Mouse (Mus musculus) myocyte (in vitro differentiated cells): ENCODE results near the gene BC030867. TPM values are rescaled to one million over a fixed set of nuclear protein-coding genes. Genes with fewer than 3 reads are reported as not detected.
A peak's percentile ranks its signal among the peaks of the same experiment; 100 is the strongest.

Experiments
- H3K27me3 ChIP-seq: one replicate; pipeline ENCODE4 v1.6.1; 2011; ENCODE audit not compliant: control insufficient read depth, insufficient read depth, insufficient read length
- H3K36me3 ChIP-seq: one replicate; pipeline ENCODE4 v1.6.1; 2011; ENCODE audit not compliant: control insufficient read depth, insufficient read depth
- H3K4me2 ChIP-seq: one replicate; pipeline ENCODE4 v1.6.1; 2011; ENCODE audit warnings: low read depth, control low read depth
- H3K4me3 ChIP-seq: one replicate; pipeline ENCODE4 v1.5.1; 2011; ENCODE audit warnings: mild to moderate bottlenecking, control low read depth, moderate library complexity
- H3K79me2 ChIP-seq: one replicate; pipeline ENCODE4 v1.6.1; 2011; ENCODE audit not compliant: control insufficient read depth, insufficient read depth
- H3ac ChIP-seq: one replicate; pipeline ENCODE4 v1.6.1; 2011; ENCODE audit not compliant: control insufficient read depth, insufficient read length
- CEBPB ChIP-seq: IDR thresholded peaks from 2 replicates; pipeline ENCODE4 v1.6.1; 2011; ENCODE audit warnings: mild to moderate bottlenecking, moderate library complexity; ENCODE audit not compliant: poor library complexity, insufficient read depth, severe bottlenecking
- E2F4 ChIP-seq: IDR thresholded peaks from one replicate; pipeline ENCODE4 v1.6.1; 2011; ENCODE audit warnings: mild to moderate bottlenecking, control low read depth, moderate library complexity; ENCODE audit not compliant: insufficient read depth
- MAX ChIP-seq: IDR thresholded peaks from one replicate; pipeline ENCODE4 v1.6.1; 2011; ENCODE audit warnings: low read depth, mild to moderate bottlenecking, control low read depth
- MYOD1 ChIP-seq, 3 experiments: IDR thresholded peaks; one replicate each; pipeline ENCODE4 v1.6.1; 2011; ENCODE audit warnings: control low read depth in 2 of 3, low read depth in 2 of 3, mild to moderate bottlenecking in 2 of 3, moderate library complexity in 1 of 3; ENCODE audit not compliant: insufficient read length in 2 of 3, control insufficient read depth in 1 of 3
- MYOG ChIP-seq, 3 experiments: IDR thresholded peaks; one replicate each; pipeline ENCODE4 v1.6.1; 2011; ENCODE audit warnings: control low read depth in 2 of 3, low read depth in 2 of 3, mild to moderate bottlenecking in 2 of 3; ENCODE audit not compliant: insufficient read length in 2 of 3, control insufficient read depth in 1 of 3, insufficient read depth in 1 of 3
- POLR2A ChIP-seq: IDR thresholded peaks from one replicate; pipeline ENCODE4 v1.6.1; 2011; ENCODE audit warnings: low read depth, mild to moderate bottlenecking, control low read depth, moderate library complexity; ENCODE audit not compliant: insufficient read length
- POLR2AphosphoS2 ChIP-seq: IDR thresholded peaks from one replicate; pipeline ENCODE4 v1.6.1; 2011; ENCODE audit warnings: low read depth, control low read depth; ENCODE audit not compliant: insufficient read length
- REST ChIP-seq: IDR thresholded peaks from one replicate; pipeline ENCODE4 v1.6.1; 2011; ENCODE audit warnings: mild to moderate bottlenecking, control low read depth, moderate library complexity; ENCODE audit not compliant: insufficient read depth, insufficient read length
- SRF ChIP-seq: IDR thresholded peaks from one replicate; pipeline ENCODE4 v1.6.1; 2011; ENCODE audit warnings: low read depth; ENCODE audit not compliant: control insufficient read depth, insufficient read length
- TCF12 ChIP-seq: IDR thresholded peaks from one replicate; pipeline ENCODE4 v1.6.1; 2011; ENCODE audit warnings: mild to moderate bottlenecking, control low read depth; ENCODE audit not compliant: poor library complexity, insufficient read depth, severe bottlenecking
- TCF3 ChIP-seq: IDR thresholded peaks from one replicate; pipeline ENCODE4 v1.6.1; 2011; ENCODE audit warnings: low read depth, control low read depth; ENCODE audit not compliant: insufficient read length
- USF1 ChIP-seq: IDR thresholded peaks from one replicate; pipeline ENCODE4 v1.6.1; 2011; ENCODE audit warnings: low read depth, mild to moderate bottlenecking, control low read depth, moderate library complexity
- polyA plus RNA-seq: library from polyadenylated mRNA; unstranded; fragments of >200 nt; fragmentation: generic; extraction: Trizol; gene quantifications from one replicate; pipeline ENCODE4 v1.2.1, GENCODE M21; 2012; ENCODE audit warnings: missing spikeins

The BC030867 gene
- polyA plus RNA-seq, 1 experiment: 4.4 TPM

DNA sequence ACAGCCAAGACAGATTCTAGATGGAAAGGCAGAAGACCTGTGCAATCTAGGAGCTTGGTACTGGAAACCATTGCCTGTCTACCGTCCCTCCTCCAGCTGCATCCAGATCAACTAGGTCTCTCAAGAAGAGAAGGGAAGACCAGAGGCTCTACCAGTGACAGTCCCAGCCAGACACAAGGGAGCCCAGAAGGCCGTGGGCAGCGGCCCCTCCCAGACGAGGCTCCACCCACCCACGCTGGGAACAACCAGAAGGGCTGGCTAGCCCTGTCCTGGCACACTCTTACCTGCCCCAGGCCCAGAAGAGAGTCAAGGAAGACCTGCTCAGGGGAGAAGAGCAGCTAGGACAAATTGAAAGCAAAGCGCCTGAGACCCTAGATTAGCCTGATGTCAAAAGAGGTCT lies 28.2 kb upstream of the BC030867 start:
- Histone ChIP-seq H3K79me2 (peaks cover 21% of the 10 kb centered on the region), H3K27me3 (no peaks in the 10 kb centered on the region), H3ac (no peak overlapping the region), H3K36me3 (no peaks in the 10 kb centered on the region), H3K4me3 (no peak overlapping the region), H3K4me2 (no peak overlapping the region)
- TF ChIP-seq E2F4 (no peak), SRF (no peak), USF1 (no peak), MAX (no peak), POLR2AphosphoS2 (no peak), REST (no peak), POLR2A (no peak), TCF3 (no peak), MYOD1 (IDR thresholded peaks at IDR 0.05; ENCODE audit: control insufficient read depth in 1 of 3, insufficient read length in 2 of 3, low read depth in 2 of 3) (no peak), MYOG (IDR thresholded peaks at IDR 0.05; ENCODE audit: control insufficient read depth in 1 of 3, insufficient read depth in 1 of 3, insufficient read length in 2 of 3, low read depth in 2 of 3) (no peak), TCF12 (no peak), CEBPB (no peak)

DNA sequence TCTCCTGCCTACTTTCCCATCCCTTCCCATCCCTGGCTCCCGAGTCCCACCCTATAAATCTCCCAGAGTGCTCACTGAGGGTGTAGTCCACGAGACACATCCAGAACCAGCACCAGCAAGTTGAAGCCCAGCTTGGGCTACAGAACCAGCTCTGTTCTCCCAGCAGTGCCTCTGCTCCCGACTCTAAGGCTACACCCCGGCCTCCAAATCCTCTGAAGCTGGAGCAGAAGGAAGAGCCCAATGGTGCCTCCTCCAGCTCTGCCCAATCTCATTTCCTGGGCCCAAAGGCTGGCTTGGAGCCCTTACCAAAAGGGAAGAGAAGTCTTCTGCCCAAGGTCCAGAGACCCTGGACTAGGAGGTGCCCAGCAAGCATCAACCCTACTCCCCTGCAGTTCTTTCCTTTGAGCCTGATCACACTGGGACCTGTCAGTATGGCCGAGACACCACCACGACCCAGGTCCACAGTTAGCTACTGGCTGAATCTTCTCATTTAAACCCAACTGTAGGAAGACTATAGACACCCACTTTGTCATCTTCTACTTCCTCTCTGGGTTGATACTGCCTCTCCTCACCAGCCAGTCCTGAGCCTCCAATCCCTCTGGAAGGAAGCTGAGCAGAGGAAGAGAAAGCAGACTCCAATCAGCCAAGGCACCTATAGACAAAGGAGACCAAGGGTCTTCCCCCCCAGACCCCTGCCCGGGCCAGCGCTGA lies 27.3 kb upstream of the BC030867 start:
- no peak for TF ChIP-seq MYOG (IDR thresholded peaks at IDR 0.05; ENCODE audit: control insufficient read depth in 1 of 3, insufficient read depth in 1 of 3, insufficient read length in 2 of 3, low read depth in 2 of 3)
- TF ChIP-seq USF1: no peak
- no peak for TF ChIP-seq CEBPB
- TF ChIP-seq TCF12: no peak
- TF ChIP-seq MYOD1 (IDR thresholded peaks at IDR 0.05; ENCODE audit: control insufficient read depth in 1 of 3, insufficient read length in 2 of 3, low read depth in 2 of 3): no peak
- no peak for TF ChIP-seq MAX
- H3K36me3 ChIP-seq: no peaks in the 10 kb centered on the region
- no peak overlapping the region for H3K4me3 ChIP-seq

DNA sequence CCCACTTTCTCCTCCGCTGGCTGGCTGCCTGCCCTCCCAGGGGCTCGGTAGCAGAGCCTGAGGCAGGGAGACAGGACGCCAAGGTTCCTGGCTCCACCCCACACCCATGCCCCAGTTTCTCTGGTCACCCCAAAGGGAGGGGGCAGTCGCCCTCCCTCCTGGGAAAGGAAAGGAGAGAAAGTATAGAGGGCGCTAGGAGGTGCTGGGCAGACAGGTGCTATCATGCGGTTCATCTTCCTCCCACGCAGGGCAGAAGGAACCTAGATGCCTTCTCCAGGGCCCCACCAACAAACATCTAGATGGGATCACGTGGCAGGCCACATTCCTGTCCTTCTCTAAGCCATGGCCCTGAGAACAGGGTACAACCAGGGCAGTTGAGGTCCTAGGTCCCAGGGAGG lies 26.7 kb upstream of the BC030867 start:
- Histone ChIP-seq H3K79me2 (peaks cover 10% of the 10 kb centered on the region), H3ac (no peak overlapping the region), H3K4me3 (no peak overlapping the region), H3K36me3 (no peaks in the 10 kb centered on the region), H3K27me3 (no peaks in the 10 kb centered on the region), H3K4me2 (no peak overlapping the region)
- TF ChIP-seq POLR2AphosphoS2: no peak
- no peak for TF ChIP-seq CEBPB
- TF ChIP-seq MYOD1 (IDR thresholded peaks at IDR 0.05; ENCODE audit: control insufficient read depth in 1 of 3, insufficient read length in 2 of 3, low read depth in 2 of 3): no peak

More for the DNA sequence above, 27.3 kb upstream of the BC030867 start:
- Histone ChIP-seq H3K79me2 (peaks cover 12% of the 10 kb centered on the region), H3ac (no peak overlapping the region), H3K27me3 (no peaks in the 10 kb centered on the region), H3K4me2 (no peak overlapping the region)

DNA sequence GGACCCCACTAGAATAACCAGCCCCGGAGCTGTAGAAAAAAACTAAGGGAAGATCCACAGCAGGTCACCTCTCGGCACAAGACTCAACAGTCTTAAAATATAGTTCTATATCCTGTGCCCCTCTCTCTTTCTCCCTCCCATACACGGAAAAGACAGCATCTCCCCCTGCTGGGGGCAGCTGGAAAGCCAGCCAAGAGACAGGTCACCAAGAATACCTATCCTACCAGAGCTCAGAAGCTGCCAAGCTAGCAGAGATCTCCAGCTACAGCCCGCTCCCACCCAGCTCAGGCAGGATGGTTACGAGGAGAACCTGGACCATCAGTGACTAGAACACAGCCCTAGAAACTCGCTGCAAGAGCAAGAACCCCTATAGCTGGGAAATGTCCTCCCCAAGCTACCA lies 25.5 kb upstream of the BC030867 start:
- TF ChIP-seq USF1: no peak
- TF ChIP-seq CEBPB: no peak
- no peak for TF ChIP-seq MYOG (IDR thresholded peaks at IDR 0.05; ENCODE audit: control insufficient read depth in 1 of 3, insufficient read depth in 1 of 3, insufficient read length in 2 of 3, low read depth in 2 of 3)
- no peak for TF ChIP-seq POLR2AphosphoS2
- no peak for TF ChIP-seq E2F4
- TF ChIP-seq MAX: no peak
- TF ChIP-seq REST: no peak
- TF ChIP-seq POLR2A: no peak
- TF ChIP-seq SRF: no peak
- TF ChIP-seq MYOD1 (IDR thresholded peaks at IDR 0.05; ENCODE audit: control insufficient read depth in 1 of 3, insufficient read length in 2 of 3, low read depth in 2 of 3): no peak
- no peak for TF ChIP-seq TCF12
- TF ChIP-seq TCF3: no peak
- Histone ChIP-seq H3K79me2 (peaks cover 4% of the 10 kb centered on the region), H3ac (no peak overlapping the region), H3K4me2 (no peak overlapping the region), H3K4me3 (no peak overlapping the region), H3K27me3 (no peaks in the 10 kb centered on the region), H3K36me3 (no peaks in the 10 kb centered on the region)

DNA sequence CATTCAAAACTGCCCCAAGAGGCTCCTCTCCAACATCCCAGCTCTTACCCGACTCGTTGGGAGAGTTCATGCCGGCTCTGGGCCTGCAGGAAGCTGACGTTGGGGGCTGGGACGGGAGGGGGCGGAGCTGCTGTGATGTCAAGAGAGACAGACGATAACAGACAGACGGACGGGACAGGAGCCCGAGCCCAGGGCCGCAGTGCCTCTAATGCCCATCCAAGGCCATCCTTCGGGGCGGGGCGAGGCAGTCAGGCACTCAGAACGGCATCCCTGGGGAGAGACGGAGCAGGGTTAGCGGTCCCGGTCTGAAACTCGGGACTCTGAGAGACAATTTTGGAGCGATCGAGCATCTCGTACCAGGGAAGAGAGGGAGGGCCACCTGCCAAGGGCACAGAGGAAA lies 24.0 kb upstream of the BC030867 start:
- no peak overlapping the region for H3K4me3 ChIP-seq
- no peak for TF ChIP-seq CEBPB
- TF ChIP-seq POLR2AphosphoS2: no peak
- no peak overlapping the region for H3ac ChIP-seq
- H3K79me2 ChIP-seq: peaks cover 4% of the 10 kb centered on the region
- no peaks in the 10 kb centered on the region for H3K27me3 ChIP-seq
- H3K4me2 ChIP-seq: peak overlapping the region; percentile 40
- no peaks in the 10 kb centered on the region for H3K36me3 ChIP-seq
